Mouse (Mus musculus) intestine, postnatal 0 days (tissue): ENCODE data around the gene 7420426K07Rik. TPM values are rescaled to one million over a fixed set of nuclear protein-coding genes. Genes with fewer than 3 reads are reported as not detected.

ENCODE experiments used
- ATAC-seq: fragments of 200-750 bp; cut with Nextera tagmentation; 2 replicates; pipeline ENCODE4 v1.8.0; 2017; ENCODE audit warnings: mild to moderate bottlenecking, moderate TSS enrichment, moderate library complexity
- H3K27ac ChIP-seq: fragments of 300-500 bp; sonication (generic); 2 replicates; pipeline ENCODE4 v1.5.1; 2014; ENCODE audit warnings: mild to moderate bottlenecking, low read depth, low read length, moderate library complexity
- H3K27me3 ChIP-seq: fragments of 300-500 bp; sonication (generic); replicated peaks from 2 replicates; pipeline ENCODE4 v1.6.1; 2014; ENCODE audit warnings: low read length, mixed read lengths; ENCODE audit not compliant: control insufficient read depth, insufficient read depth
- H3K36me3 ChIP-seq: fragments of 300-500 bp; sonication (generic); 2 replicates; pipeline ENCODE4 v1.6.1; 2014; ENCODE audit warnings: mild to moderate bottlenecking, moderate library complexity; ENCODE audit not compliant: control insufficient read depth, insufficient read depth
- H3K4me1 ChIP-seq: fragments of 300-500 bp; sonication (generic); replicated peaks from 2 replicates; pipeline ENCODE4 v1.6.1; 2014; ENCODE audit warnings: antibody characterized with exemption, low read length, mixed read lengths; ENCODE audit not compliant: control insufficient read depth, insufficient read depth
- H3K4me2 ChIP-seq: fragments of 300-500 bp; sonication (generic); replicated peaks from 2 replicates; pipeline ENCODE4 v1.6.1; 2014; ENCODE audit warnings: low read depth, mild to moderate bottlenecking, moderate library complexity
- H3K4me3 ChIP-seq: fragments of 300-500 bp; sonication (generic); 2 replicates; pipeline ENCODE4 v1.5.1; 2014; ENCODE audit warnings: low read depth, low read length
- H3K9ac ChIP-seq: fragments of 300-500 bp; sonication (generic); 2 replicates; pipeline ENCODE4 v1.6.1; 2014; ENCODE audit warnings: mild to moderate bottlenecking, low read depth, low read length
- H3K9me3 ChIP-seq: fragments of 300-500 bp; sonication (generic); 2 replicates; pipeline ENCODE4 v1.6.1; 2016; ENCODE audit warnings: mixed run types; ENCODE audit not compliant: control insufficient read depth
- CTCF ChIP-seq: sonication (generic); IDR thresholded peaks from 2 replicates; pipeline ENCODE4 v1.5.1; 2016; ENCODE audit warnings: low read depth, mild to moderate bottlenecking, control low read depth, antibody characterized with exemption, moderate library complexity
- WGBS: fragments of 180-500 bp; shearing (Covaris S2); extraction: QIAGEN DNeasy Blood & Tissue Kit; methylation state at CpG from one replicate; pipeline ENCODE4 v1.1.7; 2014; 5-methylcytosine and 5-hydroxymethylcytosine counted together
- polyA plus RNA-seq: library from polyadenylated mRNA; unstranded; fragments of >200 nt; fragmentation: Nextera tagmentation; extraction: Ambion mirVana; gene quantifications from 2 replicates; pipeline ENCODE4 v1.2.1, GENCODE M21; 2015

Gene 7420426K07Rik
- polyA plus RNA-seq, 1 experiment from 2014 or later = not detected

GRCm38 (mm10) chr9:98952171-98953050 lies 49.5 kb downstream of the 7420426K07Rik start:
- no peaks in the 10 kb centered on the region for H3K36me3 ChIP-seq
- H3K4me1 ChIP-seq = no peaks in the 10 kb centered on the region
- H3K4me2 ChIP-seq = no peak overlapping the region
- H3K27me3 ChIP-seq = peaks cover 78% of the 10 kb centered on the region
- peak; percentile 18; the same call in 1 of the 2 replicates for TF ChIP-seq CTCF
- H3K27ac ChIP-seq = no peak overlapping the region
- ATAC-seq = no peak
- H3K9me3 ChIP-seq = no peaks in the 10 kb centered on the region
- H3K9ac ChIP-seq = no peak overlapping the region
- no peak overlapping the region for H3K4me3 ChIP-seq
- WGBS = 2% methylated on average over 40 of the region's 40 CpGs

- TF ChIP-seq CTCF = no peak
- WGBS = 6% methylated on average over 4 of the region's 4 CpGs
- ATAC-seq = no peak
- no peaks in the 10 kb centered on the region for H3K36me3 ChIP-seq
- H3K27ac ChIP-seq = no peak overlapping the region
- H3K4me1 ChIP-seq = no peaks in the 10 kb centered on the region
- H3K4me2 ChIP-seq = no peak overlapping the region
- H3K4me3 ChIP-seq = no peak overlapping the region
- peaks cover 87% of the 10 kb centered on the region for H3K27me3 ChIP-seq
- H3K9me3 ChIP-seq = no peaks in the 10 kb centered on the region
- H3K9ac ChIP-seq = no peak overlapping the region
These were observed 50.4 kb downstream of the 7420426K07Rik start for GRCm38 (mm10) chr9:98953291-98953690.

DNA sequence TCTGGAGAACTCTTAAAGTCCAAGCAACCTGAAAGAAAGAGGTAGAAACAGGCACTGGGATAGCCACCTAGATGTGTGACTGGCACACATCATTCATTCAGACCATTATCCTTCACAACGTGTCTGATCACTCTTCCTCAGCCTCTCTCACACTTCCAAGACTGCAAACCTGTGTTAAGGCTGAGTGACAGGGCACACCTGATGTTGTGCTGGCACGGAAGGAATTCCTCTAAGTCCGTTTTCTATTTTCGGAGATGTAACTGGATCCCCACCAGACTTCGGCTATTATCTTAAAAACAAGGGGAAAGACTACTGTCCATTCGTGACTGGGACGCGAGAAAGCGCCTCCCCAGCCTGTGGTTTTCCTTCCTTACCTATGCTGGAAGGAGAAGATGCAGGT lies 50.9 kb downstream of the 7420426K07Rik start:
- peaks cover 89% of the 10 kb centered on the region for H3K27me3 ChIP-seq
- no peaks in the 10 kb centered on the region for H3K9me3 ChIP-seq
- H3K27ac ChIP-seq = no peak overlapping the region
- 6% methylated on average over 9 of the region's 9 CpGs for WGBS
- no peak overlapping the region for H3K9ac ChIP-seq
- no peak overlapping the region for H3K4me2 ChIP-seq
- no peaks in the 10 kb centered on the region for H3K36me3 ChIP-seq
- no peaks in the 10 kb centered on the region for H3K4me1 ChIP-seq
- ATAC-seq = no peak
- H3K4me3 ChIP-seq = no peak overlapping the region
- no peak for TF ChIP-seq CTCF

Other genes starting within 250 kb of the 7420426K07Rik start
- gene Prr23a1, start 60.6 kb upstream of the 7420426K07Rik start, polyA plus RNA-seq = not detected in 2 replicates
- gene Prr23a2, start 46.6 kb upstream of the 7420426K07Rik start, polyA plus RNA-seq = not detected in 2 replicates
- not detected in 2 replicates for gene Prr23a3, start 38.4 kb upstream of the 7420426K07Rik start, polyA plus RNA-seq
- gene Foxl2, start 52.2 kb downstream of the 7420426K07Rik start, polyA plus RNA-seq = not detected in 2 replicates
- gene Faim, start 83.3 kb downstream of the 7420426K07Rik start, polyA plus RNA-seq = 30.3 and 31.2 TPM in 2 replicates
- 45.9 and 46.8 TPM in 2 replicates for gene Gm1123, start 132.6 kb downstream of the 7420426K07Rik start, polyA plus RNA-seq
- 1.2 and 1.6 TPM in 2 replicates for gene Pik3cb, start 237.5 kb downstream of the 7420426K07Rik start, polyA plus RNA-seq